Mouse (Mus musculus): ENCODE measurements at regions not wholly inside any gene's neighbourhood (a gene's known extent, or its start where the extent isn't known, plus 50 kb on each side); places are given as distances from the start of the nearest gene placed in this dataset.

DNA sequence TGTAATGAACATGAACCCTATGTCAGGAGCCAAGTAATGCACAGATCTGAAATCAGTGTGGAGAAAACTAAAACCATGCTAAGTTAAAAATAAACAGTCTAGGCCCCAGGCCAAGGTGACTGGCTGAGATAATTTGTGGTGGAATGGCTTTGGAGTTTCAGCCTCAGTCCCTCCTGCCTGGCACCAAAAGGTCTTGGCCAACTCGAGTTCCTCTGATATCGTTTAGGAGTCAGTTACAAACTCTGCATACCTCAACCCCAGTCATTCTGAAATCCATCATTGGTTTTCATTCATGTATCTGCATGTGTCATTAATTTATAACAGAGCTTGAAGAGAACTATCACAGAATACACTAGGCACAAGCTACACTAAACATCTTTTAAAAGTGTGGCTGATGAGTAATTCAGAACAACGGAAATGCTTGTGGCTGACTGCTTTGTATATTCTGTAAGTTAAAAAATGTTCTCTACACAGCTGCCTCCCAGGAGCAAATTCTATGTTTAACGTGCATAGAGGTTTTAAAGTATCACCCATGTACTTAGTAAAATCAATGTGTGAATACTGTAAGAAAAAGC, 125.6 kb upstream of the Il6 start:
- TF ChIP-seq POLR2A (IDR thresholded peaks at IDR 0.05; ENCODE audit: control insufficient read depth, extremely low read depth, insufficient read depth, low read length, poor library complexity) (no peak), CTCF (IDR thresholded peaks at IDR 0.05; ENCODE audit: borderline replicate concordance, control insufficient read depth, extremely low read depth, insufficient read depth, low read length, poor library complexity) (no peak)
